Mouse (Mus musculus): ENCODE results near the gene Snca.

Gene Snca

DNA sequence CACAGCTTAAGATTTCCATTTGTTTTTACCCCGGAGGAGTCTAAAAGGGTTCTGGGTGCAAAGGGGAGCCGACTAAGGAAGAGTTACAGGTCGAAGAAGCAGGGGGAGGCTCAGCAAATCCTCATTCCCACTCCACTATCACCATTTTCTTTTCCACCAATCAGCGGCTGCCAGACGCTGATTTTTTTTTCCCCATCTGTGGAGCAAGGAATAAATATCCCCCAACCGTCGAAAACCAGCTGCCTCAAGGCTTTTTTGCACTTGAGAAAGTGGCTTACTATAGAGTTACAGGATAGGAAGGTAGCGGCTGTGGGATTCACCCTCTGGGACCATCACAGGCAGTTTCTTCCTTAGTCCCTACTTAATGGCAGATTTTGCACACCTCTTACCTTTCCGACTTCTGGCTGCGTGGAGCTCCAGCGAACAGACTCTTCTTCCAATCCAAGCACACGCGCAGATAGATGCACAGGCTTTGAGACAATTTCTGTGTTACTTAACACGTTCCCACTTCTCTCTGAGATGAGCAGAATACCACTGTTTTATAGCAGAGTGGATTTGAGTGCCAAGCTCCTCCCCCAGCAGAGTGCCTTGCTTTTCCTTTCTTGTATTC is at the start of gene Snca:
Snca (minus strand) TSS at position 574 of the 610 bp plus-strand sequence.
- no peak for DNase-seq (ENCODE audit: low spot score in 2 of 2)

DNA sequence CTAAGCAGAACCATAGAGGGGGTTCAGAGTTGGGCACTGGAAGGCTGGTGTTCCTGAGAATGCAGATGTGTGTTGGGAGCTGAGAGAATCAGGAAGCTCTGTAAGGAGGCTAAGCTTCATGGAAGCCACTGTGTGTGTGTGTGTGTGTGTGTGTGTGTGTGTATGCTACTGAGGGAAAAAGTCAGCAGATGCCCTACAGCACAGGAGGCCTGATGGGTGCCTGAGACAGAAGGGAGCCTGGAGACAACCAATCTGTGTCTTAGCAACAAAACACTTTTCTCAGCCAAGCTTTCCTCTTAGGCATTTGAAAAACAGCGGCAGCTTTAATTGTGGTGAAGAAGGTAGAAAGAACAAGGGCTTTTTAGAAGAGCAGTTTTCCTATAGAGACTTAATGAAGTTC is 40.5 kb upstream of the Snca start:
- DNase-seq (ENCODE audit: low spot score in 2 of 2): no peak

DNA sequence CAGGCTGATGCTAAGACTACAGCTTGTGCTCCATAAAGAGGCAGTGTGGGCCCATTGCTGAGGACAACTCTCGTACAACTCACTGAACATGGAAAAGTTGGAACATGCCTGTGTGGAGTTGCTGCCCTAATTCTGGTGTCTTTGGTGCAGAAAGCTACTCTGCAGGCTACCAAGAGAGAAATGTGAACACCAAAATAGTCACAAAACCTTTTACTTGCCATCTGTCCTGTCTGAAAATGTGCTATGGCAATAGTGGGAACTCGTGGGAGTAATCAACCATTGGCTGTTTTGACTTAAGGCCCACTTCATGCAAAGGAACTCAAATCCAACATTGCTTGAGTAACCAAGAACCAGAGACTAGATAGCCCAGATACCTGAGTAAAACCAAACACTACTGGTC is 26.9 kb upstream of the Snca start:
- no peak for DNase-seq (ENCODE audit: low spot score in 2 of 2)

DNA sequence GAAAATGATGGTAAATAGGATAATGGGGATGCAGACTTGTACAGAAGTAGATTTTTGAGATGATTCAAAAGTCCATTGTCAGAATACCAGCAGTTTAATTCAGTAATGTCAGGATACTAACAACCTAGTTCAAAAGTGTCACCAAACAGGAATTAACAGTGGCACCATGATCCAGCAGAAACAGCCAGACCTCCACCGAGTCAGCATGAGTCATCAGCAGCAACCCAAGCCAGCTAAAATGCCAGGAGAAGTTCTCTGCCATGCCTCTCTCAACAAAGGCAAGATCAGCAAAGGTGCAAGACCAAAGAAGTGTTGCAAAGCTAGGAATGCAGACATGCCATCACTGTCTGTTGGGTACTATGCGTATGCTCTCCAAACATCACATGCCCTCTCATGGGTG is 22.0 kb upstream of the Snca start:
- DNase-seq (ENCODE audit: low spot score in 2 of 2): no peak

DNA sequence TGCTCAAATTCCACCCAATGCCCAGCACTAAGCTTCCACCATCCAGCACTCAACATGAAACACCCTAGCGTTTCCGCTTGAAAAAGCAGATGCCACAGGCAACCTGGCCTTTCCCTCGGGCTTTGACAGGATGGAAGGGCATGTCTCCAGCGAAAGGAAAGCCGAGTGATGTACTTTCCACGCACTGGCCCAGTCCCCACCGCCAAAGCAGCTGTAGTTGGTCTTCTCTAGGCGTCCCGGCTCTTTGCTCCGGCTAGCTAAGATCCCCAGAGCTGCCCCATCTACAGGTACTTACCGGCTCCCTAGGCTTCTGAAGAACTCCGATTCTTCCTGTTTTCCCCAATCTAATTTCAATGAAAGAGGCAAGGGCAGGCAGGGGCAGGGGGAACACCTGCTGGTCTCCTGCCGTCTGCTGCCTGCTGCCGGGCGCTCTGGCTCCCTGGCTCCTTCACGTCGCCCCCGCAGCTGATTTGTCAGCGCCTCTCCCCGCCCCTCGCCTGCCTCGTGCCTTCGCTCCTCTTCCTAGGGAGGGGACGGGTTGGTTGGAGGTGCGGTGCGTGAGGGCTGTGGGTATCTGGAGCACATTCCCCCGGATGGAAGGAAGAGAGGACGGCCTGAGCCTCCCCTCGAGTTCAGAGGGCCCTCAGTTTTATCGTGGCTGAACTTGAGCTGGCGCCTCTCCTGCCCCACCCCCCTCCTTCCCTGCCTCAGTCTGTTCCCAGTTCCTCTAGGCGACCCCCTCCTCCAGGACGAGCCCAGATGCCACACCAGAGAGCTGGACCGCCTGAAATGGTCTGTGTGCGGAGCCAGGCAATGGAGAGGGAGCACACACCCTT is 1.0 kb downstream of the Snca start:
- no peak for DNase-seq (ENCODE audit: low spot score in 2 of 2)

DNA sequence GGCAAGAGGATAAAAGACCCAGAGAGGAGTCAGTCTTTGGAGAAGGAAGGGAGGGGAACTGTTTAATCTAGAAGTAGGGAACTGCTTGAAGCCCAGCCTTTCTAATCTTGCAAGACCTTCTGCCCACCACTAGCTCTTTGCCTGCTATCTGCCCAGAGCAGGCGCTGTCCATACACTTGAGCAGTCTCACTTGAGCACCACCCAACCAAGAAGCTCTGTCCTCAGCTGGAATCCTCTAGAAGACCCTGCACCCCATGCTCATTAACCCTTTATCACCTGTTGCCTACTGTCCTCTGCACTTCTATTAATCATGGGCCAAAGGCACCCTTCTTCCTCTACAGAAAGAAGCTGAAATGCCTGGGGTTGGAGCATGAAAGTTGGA is 1.6 kb downstream of the Snca start:
- no peak for DNase-seq (ENCODE audit: low spot score in 2 of 2)

DNA sequence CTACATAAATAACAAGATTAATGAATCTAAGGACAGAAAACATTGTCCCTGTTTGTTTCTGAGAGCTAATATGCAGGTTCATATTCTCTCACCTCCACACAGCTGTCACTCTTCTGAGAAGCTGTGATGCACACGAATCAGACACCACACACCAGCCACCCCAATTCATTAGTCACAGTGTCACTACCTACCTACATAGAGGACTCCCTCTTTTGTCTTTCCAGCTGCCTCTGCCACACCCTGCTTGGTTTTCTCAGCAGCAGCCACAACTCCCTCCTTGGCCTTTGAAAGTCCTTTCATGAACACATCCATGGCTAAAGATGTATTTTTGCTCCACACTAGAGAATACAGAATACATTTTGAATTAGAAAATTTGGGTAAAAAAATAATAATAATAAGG is 2.4 kb downstream of the Snca start:
- no peak for DNase-seq (ENCODE audit: low spot score in 2 of 2)

DNA sequence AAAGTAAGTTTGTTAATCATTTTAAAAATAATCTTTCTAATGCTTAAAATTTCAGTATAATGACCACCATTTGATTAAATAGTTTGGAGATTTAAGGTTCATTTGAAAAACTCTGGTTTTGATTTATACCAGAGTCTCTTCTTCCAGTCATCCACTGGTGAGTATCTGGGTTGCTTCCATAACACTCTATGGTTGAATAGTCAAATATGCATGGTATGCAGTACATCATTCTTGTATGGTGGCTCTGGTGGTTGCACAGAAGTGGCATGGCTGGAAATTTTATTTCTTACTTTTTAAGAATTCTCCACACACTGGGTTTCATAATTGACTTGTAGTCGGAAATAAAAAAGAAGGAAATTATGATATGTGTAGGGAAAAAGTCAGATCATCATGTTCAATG is 10.4 kb downstream of the Snca start:
- no peak for DNase-seq (ENCODE audit: low spot score in 2 of 2)

DNA sequence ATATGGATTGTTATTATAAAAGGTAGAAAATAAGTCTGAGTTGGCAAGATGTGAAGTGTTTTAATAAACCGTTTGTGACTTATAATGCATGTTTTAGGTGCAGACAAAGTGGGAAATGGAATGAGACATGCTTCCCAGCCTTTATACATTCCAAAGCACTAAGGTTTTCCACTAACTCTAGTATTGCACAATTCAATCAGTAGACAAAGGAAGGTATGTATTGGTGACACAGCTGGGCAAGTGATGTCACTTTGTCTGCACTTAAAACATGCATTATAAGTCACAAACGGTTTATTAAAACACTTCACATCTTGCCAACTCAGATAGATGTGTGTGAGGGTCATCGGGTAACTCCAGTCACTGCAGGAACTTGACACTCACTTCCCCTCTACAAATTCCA is 16.1 kb downstream of the Snca start:
- DNase-seq (ENCODE audit: low spot score in 2 of 2): no peak

DNA sequence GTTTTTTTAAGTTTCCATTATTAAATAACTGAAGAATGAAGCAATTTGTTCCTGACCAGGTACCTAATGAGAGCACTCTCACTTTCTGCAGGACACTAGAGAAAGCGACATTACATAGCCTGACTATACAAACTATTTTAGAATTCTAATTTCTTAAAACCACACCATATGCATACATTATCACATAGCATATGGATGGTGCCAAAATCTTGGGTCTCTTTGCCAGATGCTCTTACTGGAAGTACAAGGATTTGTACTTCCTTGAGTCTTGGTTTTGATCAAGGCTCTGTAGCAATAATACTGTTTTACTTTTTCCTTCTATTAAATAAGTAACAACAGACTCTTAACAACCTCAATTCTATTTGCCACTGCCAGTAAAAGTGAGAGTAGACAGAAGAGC is 31.4 kb downstream of the Snca start:
- DNase-seq (ENCODE audit: low spot score in 2 of 2): no peak

DNA sequence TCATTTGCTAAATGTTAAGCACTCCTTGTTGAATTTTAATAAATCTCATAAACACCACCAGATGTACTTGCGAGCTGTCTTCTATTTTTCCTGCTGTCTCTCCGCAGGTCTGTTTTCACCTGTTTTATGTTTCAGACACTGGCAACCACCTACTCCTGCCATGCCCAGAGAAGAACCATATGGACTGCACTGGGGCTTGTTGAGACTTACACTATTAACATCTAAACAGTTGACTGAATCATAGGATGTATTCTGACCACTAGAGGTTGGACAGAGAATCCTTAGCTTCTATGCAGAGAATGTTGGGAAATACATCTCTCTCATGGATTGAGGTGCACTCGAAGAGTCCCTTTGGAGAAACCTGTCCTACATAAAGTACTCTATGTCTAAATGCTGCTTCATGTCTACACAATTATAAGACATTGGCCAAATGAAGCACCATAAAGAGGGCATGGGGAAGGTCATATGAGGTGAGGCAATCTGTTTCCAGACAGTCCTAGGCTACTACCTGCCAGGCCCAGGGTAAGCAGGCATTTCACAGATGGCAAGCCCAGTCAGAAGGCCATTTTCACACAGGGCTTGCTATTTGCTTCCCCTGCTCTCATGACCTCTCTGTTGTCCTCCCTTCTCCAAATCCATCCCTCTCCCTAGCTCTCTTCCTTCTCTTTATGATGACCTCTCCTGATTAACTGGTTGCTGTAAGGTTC is 35.8 kb downstream of the Snca start:
- DNase-seq (ENCODE audit: low spot score in 2 of 2): no peak

DNA sequence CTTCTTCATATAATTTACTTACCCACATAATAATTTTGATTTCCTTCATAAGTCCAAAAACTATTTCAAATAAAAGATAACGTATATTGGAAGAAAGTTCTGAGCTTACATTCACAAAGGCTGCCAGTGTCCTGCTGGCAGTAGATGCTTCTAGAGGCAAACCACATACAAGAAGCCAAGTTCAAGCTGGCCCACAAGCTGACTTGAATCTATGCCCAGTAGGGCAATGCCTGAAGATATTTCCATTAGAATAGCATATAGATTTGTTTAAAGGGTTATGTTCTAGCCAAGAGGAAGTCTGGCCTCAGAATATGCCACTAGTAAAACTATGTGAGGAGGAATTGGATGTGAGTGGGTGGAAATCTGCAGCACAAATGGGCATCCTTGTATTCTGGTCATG is 42.7 kb downstream of the Snca start:
- DNase-seq (ENCODE audit: low spot score in 2 of 2): no peak

DNA sequence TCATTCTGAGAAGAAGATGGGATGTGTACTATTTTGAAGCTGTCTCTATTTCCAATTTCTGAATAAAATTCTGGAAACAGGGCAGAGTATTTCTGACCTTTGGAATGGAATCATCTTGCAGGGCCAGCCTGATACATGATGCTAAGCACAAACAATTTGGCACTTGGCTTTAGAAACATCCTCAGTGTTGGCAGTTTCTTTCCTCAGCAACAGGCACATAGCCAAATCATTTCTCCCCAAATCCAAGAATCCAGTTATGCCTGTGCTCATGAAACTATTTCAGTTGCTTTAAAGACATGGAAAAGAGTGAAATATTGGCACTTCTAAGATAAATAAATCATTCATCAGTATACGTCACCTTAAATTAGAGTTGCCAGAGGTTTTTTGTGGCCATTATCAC is 57.8 kb downstream of the Snca start:
- no peak for DNase-seq (ENCODE audit: low spot score in 2 of 2)

DNA sequence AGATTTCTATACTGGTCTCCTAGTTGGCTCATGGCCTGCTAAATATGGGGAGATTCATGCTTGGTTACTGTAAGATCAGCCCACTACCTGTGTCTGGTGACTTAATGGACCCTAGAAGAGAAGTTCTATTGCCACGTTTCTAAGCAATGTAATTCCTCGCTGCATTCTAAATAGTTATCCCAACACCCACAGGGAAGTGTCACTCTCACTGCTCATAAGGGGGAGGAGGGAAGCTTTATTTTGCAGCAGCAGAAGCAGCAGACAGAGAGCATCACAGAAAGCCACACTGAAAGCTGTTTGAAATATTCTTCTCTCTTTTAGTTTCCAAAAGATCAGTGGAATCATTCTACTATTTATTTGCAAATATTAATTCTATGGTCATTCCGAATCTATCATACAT is 64.0 kb downstream of the Snca start:
- no peak for DNase-seq (ENCODE audit: low spot score in 2 of 2)

DNA sequence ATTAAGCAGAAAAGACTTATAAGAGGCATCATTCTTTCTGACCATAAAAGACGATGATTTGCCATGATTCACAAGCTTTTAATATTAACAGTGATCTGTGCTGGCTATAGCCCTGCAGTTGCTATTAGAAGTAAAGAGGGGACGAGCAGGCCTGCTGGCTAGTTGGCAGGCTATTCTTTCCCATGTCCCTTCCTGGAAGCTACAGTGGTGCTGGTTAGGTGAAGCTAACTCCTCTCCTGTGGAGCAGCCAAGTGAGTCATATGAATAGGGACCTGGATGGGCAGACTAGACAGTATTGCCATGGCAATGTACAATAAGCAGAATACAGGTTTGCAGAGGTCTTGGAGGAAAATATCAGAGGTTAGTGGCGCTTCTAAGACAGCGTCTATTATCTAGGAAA is 66.8 kb downstream of the Snca start:
- DNase-seq (ENCODE audit: low spot score in 2 of 2): no peak

DNA sequence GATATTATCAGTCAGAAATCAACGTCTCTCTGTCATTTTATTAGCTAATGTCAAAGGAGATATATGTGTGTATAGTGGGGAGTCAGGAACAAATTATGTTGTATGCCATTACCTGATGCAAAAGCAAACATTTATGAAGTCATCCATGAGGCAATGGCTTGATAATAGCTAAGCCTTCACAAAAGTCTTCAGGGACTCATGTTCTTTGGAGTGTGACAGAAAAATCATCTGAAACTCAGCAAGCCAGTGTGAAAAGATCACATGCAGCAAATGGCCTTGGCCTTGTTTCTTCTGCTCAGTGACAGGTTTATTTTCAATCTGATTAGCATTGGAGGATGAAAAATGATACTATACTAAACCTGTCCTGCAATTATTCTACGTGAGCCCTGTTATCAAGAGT is 67.9 kb downstream of the Snca start:
- no peak for DNase-seq (ENCODE audit: low spot score in 2 of 2)

DNA sequence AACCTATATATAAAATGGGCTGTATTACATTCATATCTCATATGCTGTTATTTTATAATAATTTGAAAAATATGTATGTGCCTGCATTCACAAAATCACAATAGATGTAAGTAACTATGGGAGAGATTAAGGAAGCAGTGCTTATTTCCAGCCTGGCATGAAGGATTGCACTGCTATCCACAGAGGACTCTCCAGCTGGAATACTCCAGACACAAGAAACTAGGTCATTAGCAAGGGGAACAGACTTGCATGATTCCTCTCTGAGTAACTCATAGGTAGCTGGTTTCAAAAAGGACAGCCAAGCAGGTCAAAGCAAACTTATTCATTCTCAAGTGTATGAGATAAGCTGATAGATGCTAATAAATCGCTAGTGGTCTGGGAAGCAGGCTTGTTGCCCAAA is 74.7 kb downstream of the Snca start:
- no peak for DNase-seq (ENCODE audit: low spot score in 2 of 2)

DNA sequence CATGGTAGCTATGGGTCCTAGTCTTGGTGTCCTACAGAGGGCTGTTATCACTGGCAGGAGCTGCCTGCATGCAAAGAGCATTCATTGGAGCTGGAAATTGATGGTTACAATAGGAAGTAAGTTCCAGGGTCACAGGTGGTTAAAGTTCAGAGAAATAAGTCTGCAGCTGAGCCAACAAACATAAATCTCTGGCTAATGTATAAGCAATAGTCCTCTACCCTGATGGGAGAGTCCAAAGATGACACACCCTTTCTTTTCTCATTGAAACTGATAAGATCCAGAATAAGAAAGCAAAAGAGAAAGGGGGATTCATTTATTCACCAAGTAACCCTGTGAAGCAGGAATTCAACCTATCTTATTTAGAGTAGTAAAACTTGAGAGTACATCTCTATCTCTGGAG is 83.7 kb downstream of the Snca start:
- no peak for DNase-seq (ENCODE audit: low spot score in 2 of 2)

DNA sequence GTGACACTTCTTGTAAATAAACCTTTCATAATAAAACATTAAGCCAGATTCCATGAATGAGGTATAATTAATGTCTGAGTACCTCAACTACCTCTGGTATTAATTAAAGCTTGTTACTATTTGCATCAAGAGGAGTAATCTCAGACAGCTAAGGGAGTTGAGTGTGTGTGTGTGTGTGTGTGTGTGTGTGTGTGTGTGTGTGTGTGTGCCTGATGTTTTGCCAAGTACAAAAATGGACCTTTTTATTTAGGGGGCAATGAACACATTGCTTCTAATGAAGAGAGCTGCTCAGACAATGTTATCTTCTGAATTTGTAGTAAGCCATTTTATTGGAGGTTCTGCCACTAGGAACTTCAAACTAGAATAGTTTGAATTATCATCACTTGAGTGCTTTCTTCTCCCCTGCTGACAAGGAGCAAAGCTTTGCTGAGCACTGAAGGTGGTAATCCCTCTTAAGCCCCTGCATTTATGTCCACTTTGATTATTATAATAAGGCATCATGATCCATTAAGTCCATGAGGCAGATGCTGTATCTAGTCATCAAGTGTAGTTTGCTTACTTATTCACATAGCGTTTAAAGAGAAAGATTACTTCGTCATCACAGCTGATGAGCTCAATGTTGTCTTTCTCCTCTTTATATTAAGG is 88.1 kb downstream of the Snca start:
- no peak for DNase-seq (ENCODE audit: low spot score in 2 of 2)

DNA sequence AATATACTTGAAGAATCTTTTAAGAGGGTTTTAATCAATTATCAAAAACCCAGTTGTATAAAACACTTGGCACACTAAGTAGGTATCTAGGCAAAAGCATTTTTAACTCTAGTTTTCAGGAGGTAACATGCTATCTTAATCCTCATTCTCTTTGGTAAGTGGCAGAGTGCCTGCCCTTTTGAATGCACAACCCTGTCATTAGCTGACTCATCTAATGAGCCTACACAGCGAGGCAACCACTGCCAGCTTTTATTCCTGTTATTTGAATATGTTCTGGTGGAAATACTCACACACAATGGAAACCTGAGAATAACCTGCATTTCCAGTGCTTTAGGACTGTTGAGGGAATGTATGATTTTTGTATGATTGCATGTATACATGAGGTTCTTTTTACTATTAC is 89.9 kb downstream of the Snca start:
- DNase-seq (ENCODE audit: low spot score in 2 of 2): no peak

DNA sequence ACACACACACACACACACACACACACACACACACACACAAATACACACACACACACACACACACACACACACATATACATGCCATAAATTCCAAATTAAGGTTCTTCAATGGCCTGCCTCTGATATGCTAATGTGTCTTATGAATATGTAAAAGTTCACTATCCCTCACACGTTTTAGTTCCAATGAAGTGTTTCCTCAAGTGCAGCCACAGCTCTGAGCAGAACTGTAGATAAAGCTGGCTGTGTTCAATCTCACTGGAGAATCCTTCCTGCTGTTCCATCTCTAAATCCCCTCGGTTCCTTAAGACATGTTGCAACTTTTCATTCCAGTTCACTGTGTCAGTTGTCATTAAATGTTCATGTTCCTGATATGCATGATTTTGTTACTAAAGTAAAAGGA is 98.5 kb downstream of the Snca start:
- DNase-seq (ENCODE audit: low spot score in 2 of 2): no peak

DNA sequence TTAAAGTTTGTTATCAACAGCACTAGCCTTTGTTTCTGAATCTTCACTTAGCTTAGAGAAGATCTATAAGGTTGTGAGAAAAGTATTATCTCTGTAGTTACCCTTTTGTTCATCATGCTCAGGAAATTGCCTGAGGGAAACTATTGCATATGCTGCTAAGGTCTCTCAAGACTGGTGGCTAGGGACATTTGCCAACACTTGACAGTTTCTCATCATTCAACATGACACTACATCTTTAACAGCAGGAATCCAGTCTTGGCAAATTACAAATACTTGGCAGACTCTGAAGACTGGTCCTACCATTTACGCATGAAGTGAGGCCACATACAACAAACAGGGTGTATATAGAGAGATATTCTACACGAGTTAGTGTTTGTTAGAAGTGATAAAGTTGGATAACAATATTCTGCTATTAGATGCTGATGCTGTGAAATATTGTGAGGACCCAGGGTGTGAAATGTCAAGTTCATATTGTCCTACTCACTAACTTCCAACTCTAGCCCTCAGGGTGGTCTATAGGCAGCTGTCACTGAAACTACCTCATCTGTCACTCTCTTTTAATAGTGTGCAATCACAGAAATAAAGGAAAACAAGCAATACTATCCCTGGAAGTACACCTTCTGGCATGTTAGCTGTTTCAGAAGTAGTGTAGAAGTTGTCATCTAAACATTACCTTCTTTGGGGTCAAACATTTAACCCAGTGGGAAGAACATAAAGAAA is 105.4 kb downstream of the Snca start:
- no peak for DNase-seq (ENCODE audit: low spot score in 2 of 2)
